Mouse (Mus musculus) embryonic facial prominence, embryonic 14.5 days (tissue): Measurements from ENCODE around the gene Apmap. TPM values are rescaled to one million over a fixed set of nuclear protein-coding genes. Genes with fewer than 3 reads are reported as not detected.

Source experiments
- ATAC-seq: fragments of 200-750 bp; cut with Nextera tagmentation; 2 replicates; pipeline ENCODE4 v1.8.0; 2017; ENCODE audit warnings: low read depth, moderate number of reproducible peaks, moderate TSS enrichment
- DNase-seq: peaks from one replicate; pipeline ENCODE4 v3.0.0-alpha.2; 2015; ENCODE audit warnings: low spot score
- H3K27ac ChIP-seq: fragments of 300-500 bp; sonication (generic); replicated peaks from 2 replicates; pipeline ENCODE4 v1.5.1; 2014; ENCODE audit warnings: low read depth, mild to moderate bottlenecking, low read length, moderate library complexity
- H3K27me3 ChIP-seq: fragments of 300-500 bp; sonication (generic); replicated peaks from 2 replicates; pipeline ENCODE4 v1.6.1; 2014; ENCODE audit warnings: low read length; ENCODE audit not compliant: control insufficient read depth, insufficient read depth
- H3K36me3 ChIP-seq: fragments of 300-500 bp; sonication (generic); 2 replicates; pipeline ENCODE4 v1.6.1; 2014; ENCODE audit warnings: low read length, mixed read lengths; ENCODE audit not compliant: control insufficient read depth, insufficient read depth
- H3K4me1 ChIP-seq: fragments of 300-500 bp; sonication (generic); 2 replicates; pipeline ENCODE4 v1.6.1; 2014; ENCODE audit warnings: antibody characterized with exemption, low read length; ENCODE audit not compliant: control insufficient read depth, insufficient read depth
- H3K4me2 ChIP-seq: fragments of 300-500 bp; sonication (generic); 2 replicates; pipeline ENCODE4 v1.6.1; 2014; ENCODE audit warnings: low read depth, mild to moderate bottlenecking, low read length, moderate library complexity, mixed read lengths
- H3K4me3 ChIP-seq: fragments of 300-500 bp; sonication (generic); 2 replicates; pipeline ENCODE4 v1.5.1; 2014; ENCODE audit warnings: low read depth, mild to moderate bottlenecking, low read length
- H3K9ac ChIP-seq: fragments of 300-500 bp; sonication (generic); 2 replicates; pipeline ENCODE4 v1.6.1; 2014; ENCODE audit warnings: low read depth, mild to moderate bottlenecking, low read length, moderate library complexity, mixed read lengths
- H3K9me3 ChIP-seq: fragments of 300-500 bp; sonication (generic); 2 replicates; pipeline ENCODE4 v1.6.1; 2016; ENCODE audit warnings: low read length; ENCODE audit not compliant: control insufficient read depth
- WGBS: fragments of 180-500 bp; shearing (Covaris S2); extraction: QIAGEN DNeasy Blood & Tissue Kit; methylation state at CpG from one replicate; pipeline ENCODE4 v1.1.7; 2014; 5-methylcytosine and 5-hydroxymethylcytosine counted together
- polyA plus RNA-seq: library from polyadenylated mRNA; unstranded; fragments of >200 nt; fragmentation: Nextera tagmentation; extraction: Ambion mirVana; gene quantifications from 2 replicates; pipeline ENCODE4 v1.2.1, GENCODE M21; 2014

Gene Apmap
- polyA plus RNA-seq, 1 experiment from 2014 or later = 36.8 TPM

DNA sequence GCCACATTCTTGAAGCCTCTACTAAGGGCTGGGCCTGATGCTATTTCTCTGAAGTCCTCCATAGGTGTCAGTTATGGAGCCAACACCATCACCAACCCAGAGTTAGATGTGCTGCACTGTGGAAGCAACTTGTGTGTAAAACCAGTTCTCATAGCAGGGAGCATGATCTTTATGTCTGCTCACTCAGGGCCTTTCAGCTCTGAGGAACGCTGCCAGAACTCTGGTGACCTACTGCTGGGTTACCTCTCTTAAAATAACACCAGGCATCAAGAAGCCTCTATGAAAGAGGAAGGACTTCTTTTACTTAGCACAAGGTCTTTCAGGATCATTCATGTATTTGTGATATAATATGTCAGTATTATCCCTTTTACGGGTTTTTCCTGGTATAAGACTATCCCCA lies 6.2 kb downstream of the Apmap start:
- H3K27ac ChIP-seq = no peak overlapping the region
- no peaks in the 10 kb centered on the region; the same call in 1 of the 2 replicates for H3K4me1 ChIP-seq
- no peak overlapping the region for H3K9ac ChIP-seq
- DNase-seq = no peak
- no peaks in the 10 kb centered on the region for H3K36me3 ChIP-seq
- no peak for ATAC-seq
- H3K27me3 ChIP-seq = no peaks in the 10 kb centered on the region
- 82% methylated on average over 2 of the region's 2 CpGs for WGBS
- H3K9me3 ChIP-seq = no peaks in the 10 kb centered on the region
- H3K4me2 ChIP-seq = no peak overlapping the region
- H3K4me3 ChIP-seq = no peak overlapping the region

DNA sequence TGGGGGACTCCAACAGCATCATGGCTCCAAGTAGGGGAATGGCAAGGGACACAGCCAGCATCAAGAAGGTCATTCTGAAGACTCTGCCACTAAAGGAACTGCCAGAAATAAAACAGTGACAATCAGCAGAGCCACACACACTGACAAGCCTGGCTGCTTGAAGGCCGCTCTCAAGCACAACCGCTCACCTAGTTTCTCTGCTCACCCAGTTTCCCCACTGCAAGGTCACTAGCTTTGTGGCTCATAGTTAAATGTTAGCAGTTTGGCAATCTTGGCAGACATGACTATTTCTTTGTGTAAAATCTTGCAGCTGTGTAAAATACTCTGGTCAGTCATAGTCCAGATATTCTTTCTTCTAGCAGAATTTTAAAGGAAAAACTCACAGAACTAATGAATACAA lies 8.1 kb downstream of the Apmap start:
- WGBS = 97% methylated on average over 2 of the region's 2 CpGs
- DNase-seq (no peak), ATAC-seq (no peak)
- Histone ChIP-seq H3K4me3 (no peak overlapping the region), H3K36me3 (0 out of 2 replicates have a peak, but pooled peaks cover 6% of the 10 kb centered on the region), H3K9ac (no peak overlapping the region), H3K9me3 (no peaks in the 10 kb centered on the region), H3K4me1 (no peaks in the 10 kb centered on the region), H3K27ac (no peak overlapping the region), H3K4me2 (no peak overlapping the region), H3K27me3 (no peaks in the 10 kb centered on the region)

DNA sequence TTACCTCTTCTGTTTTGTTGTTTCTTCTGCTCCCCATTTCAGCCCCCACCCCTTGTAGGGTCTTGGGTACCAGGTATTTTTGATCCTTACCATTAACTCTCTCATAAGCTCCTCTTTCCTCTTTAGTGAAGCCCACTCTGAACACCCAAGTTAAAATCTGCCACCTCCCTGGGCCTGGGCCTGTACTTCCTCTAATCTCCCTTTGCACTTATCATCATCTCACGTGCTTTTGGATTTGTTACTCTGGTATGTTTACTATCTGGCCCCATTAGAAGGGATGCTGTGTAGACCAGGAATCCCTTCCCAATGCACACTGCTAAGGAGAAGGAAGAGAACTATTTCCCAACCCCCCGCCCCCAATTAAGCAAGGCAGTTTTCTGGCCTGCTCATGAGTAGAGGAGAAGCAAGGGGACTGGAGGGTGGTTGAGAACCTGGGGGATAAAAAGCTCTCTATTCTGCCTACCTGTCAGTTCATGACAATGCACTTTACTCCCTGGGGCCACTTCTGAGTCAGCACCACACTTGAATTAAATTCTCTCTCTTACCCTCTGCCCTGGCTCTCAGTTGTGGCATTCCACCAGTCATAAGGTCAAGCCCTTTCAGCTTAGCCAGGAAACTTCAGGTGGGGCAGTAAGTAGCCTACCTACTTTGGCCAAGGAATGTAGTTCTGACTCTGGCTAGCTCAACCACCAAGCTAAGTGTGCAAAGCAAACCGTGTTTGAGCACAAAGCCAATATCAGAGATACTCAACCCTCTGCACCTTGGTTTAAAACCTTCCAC lies 12.8 kb downstream of the Apmap start:
- H3K36me3 ChIP-seq = peaks cover 21% of the 10 kb centered on the region
- H3K27me3 ChIP-seq = no peaks in the 10 kb centered on the region
- no peak overlapping the region for H3K4me3 ChIP-seq
- H3K27ac ChIP-seq = no peak overlapping the region
- H3K4me1 ChIP-seq = no peaks in the 10 kb centered on the region
- WGBS = 82% methylated on average over 3 of the region's 3 CpGs
- H3K9ac ChIP-seq = no peak overlapping the region
- ATAC-seq (no peak), DNase-seq (no peak)
- H3K9me3 ChIP-seq = no peaks in the 10 kb centered on the region
- H3K4me2 ChIP-seq = no peak overlapping the region

DNA sequence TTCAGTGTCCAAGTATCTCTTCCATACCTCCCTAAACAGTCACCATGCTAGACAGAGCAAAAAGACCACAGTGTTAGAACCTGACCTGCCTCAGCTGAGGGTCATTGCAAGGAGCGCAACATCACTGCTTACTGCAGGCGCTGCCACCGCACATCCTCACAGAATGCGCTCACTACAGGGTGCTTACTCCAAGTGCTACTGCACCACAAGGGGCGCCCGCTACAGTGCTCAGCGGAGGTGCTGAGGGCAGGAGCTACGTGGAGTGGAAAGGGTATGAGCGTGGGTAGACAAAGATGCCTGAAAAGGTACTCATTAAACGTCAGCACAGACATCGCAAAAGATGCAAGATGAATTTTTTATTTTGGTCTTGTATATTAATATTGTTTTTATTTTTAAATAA lies 19.3 kb downstream of the Apmap start:
- Histone ChIP-seq H3K4me2 (no peak overlapping the region), H3K9me3 (no peaks in the 10 kb centered on the region), H3K4me1 (no peaks in the 10 kb centered on the region), H3K9ac (no peak overlapping the region), H3K27ac (no peak overlapping the region), H3K4me3 (no peak overlapping the region), H3K27me3 (no peaks in the 10 kb centered on the region), H3K36me3 (peaks cover 56% of the 10 kb centered on the region)
- ATAC-seq = no peak
- 73% methylated on average over 11 of the region's 11 CpGs for WGBS
- no peak for DNase-seq

DNA sequence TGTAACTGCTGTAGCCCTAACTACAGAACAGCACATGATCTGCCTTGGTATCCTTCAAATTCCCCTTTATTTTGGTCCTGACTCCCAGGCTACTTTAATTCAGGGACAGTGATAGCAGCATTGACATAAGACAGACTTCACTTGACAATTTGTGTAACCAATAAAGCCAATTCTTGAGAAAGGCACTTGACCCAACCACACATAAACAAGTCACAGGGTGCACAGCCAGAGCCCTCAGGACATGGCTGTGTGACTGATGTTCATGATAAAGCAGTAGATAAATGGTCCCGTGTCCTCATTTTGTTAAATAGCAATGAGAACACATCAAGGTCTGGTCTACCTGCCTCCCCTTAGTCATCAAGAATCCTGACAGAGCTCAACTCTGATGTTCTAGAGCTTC lies 28.7 kb downstream of the Apmap start:
- ATAC-seq (no peak), DNase-seq (no peak)
- H3K27ac ChIP-seq = no peak overlapping the region
- peaks cover 20% of the 10 kb centered on the region for H3K36me3 ChIP-seq
- H3K9ac ChIP-seq = no peak overlapping the region
- H3K4me1 ChIP-seq = no peaks in the 10 kb centered on the region
- no peak overlapping the region for H3K4me2 ChIP-seq
- H3K9me3 ChIP-seq = no peaks in the 10 kb centered on the region
- H3K4me3 ChIP-seq = no peak overlapping the region
- 85% methylated on average over 1 of the region's 1 CpGs for WGBS
- H3K27me3 ChIP-seq = no peaks in the 10 kb centered on the region

DNA sequence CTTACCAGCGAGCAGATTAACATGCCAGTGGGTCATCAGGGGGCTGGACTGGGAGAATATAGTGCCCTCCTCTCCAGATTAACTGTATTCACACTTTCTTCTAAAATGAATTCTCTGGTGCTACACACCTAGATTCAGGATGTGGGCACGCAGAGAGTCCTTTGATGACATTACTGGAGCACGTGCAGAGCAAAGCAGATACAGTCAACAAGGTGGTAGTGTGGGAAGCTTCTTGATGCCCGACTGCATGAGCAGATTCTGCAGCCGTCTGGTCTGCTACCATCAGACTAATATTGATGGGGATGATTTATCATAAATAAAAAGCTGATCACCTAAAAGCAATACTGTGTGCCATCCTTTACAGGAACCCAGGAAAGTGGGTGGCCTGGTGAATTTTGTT lies 29.8 kb downstream of the Apmap start:
- no peaks in the 10 kb centered on the region for H3K27me3 ChIP-seq
- WGBS = 73% methylated on average over 5 of the region's 5 CpGs
- H3K36me3 ChIP-seq = peaks cover 10% of the 10 kb centered on the region
- ATAC-seq = no peak
- H3K4me3 ChIP-seq = no peak overlapping the region
- no peaks in the 10 kb centered on the region for H3K4me1 ChIP-seq
- H3K9me3 ChIP-seq = no peaks in the 10 kb centered on the region
- no peak overlapping the region for H3K9ac ChIP-seq
- DNase-seq = no peak
- no peak overlapping the region for H3K27ac ChIP-seq
- no peak overlapping the region for H3K4me2 ChIP-seq

DNA sequence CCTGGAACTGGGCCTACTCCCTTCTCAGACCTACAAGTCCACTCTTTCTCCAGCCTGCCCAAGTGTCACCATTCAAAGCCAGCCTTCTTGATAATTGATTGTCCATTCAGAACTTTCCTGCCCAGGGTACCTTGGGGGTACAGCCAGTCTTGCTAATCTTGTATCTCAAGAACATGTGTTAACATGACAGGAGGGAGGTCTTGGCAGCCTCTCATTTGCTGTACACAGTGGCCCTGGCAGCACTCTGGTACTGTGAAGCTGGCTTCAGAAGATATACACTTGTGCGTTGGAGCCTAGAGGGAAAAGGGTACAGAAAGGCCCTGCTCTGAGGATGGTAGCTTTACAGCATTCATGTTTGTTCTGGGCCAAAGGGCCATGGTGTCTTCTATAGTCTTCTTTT lies 32.1 kb downstream of the Apmap start:
- Histone ChIP-seq H3K4me1 (no peaks in the 10 kb centered on the region), H3K27me3 (no peaks in the 10 kb centered on the region), H3K36me3 (peaks cover 7% of the 10 kb centered on the region; the same call in 1 of the 2 replicates), H3K9me3 (no peaks in the 10 kb centered on the region), H3K4me2 (no peak overlapping the region), H3K27ac (no peak overlapping the region), H3K9ac (no peak overlapping the region), H3K4me3 (no peak overlapping the region)
- ATAC-seq (no peak), DNase-seq (no peak)
- WGBS = 88% methylated on average over 1 of the region's 1 CpGs

DNA sequence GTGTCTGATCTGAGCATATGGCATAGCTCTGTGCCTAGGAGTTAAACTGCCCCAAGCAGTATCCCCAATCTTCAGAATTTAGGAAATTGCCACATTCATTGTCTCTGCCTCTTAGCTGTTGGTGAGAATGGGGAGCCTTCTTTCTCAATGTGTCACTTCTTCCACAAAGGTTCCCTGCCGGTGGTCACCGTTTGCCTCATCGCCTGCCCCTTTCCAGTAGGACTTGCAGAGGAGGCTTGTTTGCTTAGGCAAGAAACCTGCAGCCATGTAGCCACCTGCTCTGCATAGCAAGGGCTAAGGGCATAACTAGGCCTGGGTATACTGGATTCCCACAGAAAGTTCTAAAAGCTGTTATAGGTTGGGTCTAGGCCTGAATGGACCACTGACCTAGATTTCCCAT lies 35.9 kb downstream of the Apmap start:
- WGBS = 75% methylated on average over 3 of the region's 3 CpGs
- Histone ChIP-seq H3K9me3 (no peaks in the 10 kb centered on the region), H3K4me3 (no peak overlapping the region), H3K4me1 (no peaks in the 10 kb centered on the region), H3K9ac (no peak overlapping the region), H3K27me3 (no peaks in the 10 kb centered on the region), H3K27ac (no peak overlapping the region), H3K4me2 (no peak overlapping the region), H3K36me3 (peaks cover 7% of the 10 kb centered on the region; the same call in 1 of the 2 replicates)
- DNase-seq (no peak), ATAC-seq (no peak)

DNA sequence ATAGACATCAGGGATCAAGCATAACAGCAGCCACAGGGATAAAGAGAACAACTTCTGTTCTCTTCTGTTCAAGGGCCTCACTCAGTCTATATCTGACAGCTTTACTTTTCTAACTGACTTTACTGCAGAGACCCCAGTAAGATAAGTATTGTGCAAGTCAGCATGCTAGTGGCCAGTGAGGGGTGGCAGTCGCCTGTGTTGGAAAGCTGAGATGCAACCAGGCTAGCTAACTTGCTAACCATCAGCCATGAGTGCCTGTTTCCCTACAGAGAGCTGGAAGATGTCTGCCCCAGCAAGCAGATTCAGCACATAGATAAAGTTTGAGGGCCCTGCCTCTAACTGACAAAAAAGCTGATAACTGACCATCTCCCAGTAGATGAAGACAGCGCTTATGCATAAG lies 37.6 kb downstream of the Apmap start:
- H3K9ac ChIP-seq = no peak overlapping the region
- no peak for ATAC-seq
- DNase-seq = no peak
- H3K36me3 ChIP-seq = no peaks in the 10 kb centered on the region; the same call in 1 of the 2 replicates
- 79% methylated on average over 2 of the region's 2 CpGs for WGBS
- H3K27me3 ChIP-seq = no peaks in the 10 kb centered on the region
- H3K4me2 ChIP-seq = no peak overlapping the region
- no peak overlapping the region for H3K27ac ChIP-seq
- H3K9me3 ChIP-seq = no peaks in the 10 kb centered on the region
- H3K4me1 ChIP-seq = no peaks in the 10 kb centered on the region
- H3K4me3 ChIP-seq = no peak overlapping the region
